Mouse (Mus musculus): Measurements from ENCODE around the gene Gna11.

Gene Gna11

GRCm38 (mm10) chr10:81543633-81544032 is 1.4 kb downstream of the Gna11 start:
- no peak for DNase-seq (ENCODE audit: low spot score in 2 of 2)

DNA sequence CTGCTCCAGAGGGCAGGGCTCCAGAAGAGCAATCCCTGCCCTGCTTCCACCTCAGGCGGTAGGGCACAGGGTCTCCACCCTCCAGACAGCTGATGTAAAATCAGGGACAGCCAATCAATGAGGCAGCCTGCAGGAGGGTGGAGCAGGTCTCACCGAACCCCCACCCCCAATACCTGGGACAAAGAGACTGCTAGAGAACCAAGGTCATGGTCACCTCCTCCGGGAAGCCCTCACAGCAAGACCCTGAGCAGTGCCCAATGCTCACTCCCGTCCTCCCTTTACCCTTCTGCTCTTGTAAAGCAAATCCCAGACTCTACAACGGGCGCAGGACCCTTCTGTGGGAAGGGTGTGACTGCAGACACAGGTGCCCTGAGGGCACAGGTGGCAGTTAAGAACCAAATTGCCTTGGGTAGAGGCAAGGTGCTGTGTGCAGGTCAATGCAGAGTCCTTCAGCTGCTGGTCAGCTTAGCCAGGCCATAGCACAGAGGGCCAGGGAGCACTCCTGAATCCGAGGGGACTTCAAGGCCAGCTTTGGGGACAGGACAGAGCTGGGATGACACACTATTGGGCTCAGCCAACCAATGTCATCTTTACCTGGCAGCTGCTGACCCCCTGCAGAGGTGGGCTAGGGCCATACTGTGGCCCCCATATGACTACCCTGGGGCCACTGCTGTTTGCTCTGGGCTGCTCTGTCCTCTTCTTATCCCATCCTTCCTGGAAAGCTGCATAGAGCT is 2.1 kb downstream of the Gna11 start:
- DNase-seq (ENCODE audit: low spot score in 2 of 2): no peak

DNA sequence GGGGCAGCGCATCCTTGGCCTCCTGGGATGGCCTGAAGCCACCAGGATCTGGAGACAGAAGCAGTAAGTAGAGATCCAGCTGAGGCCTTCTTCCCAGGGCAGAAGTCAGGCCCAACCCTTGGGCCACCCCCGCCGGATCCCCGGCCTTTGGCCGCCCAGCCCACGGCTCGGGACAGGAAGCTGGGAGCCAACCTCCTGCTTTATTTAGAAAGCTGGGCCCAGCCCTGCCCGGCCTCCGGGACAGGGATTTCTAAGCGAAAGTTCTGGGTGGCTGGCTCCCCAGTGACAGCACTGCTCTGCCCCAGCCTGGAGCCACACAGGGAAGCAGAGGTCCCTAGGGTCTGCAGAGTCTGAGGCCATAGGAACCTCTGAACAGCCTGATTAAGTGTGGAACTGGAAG is 3.2 kb downstream of the Gna11 start:
- no peak for DNase-seq (ENCODE audit: low spot score in 2 of 2)

DNA sequence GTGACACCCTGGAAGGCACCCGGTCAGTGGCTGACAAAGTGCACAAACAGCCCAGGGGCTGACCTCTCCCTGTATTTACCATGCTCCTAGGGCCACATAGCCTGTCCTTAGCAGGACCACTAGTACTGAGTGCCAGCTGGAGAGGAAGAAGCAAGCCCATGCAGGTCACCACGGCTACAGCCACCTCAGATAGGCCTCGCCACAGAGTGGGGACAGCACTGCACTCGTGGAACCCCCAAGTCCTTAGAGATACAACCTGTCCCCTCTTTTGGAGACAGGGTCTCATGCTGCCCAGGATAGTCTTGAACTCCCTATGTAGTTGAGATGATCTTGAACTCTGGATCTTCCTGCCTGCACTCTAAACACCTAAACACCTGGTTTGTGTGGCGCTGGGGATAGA is 3.6 kb downstream of the Gna11 start:
- DNase-seq (ENCODE audit: low spot score in 2 of 2): no peak

DNA sequence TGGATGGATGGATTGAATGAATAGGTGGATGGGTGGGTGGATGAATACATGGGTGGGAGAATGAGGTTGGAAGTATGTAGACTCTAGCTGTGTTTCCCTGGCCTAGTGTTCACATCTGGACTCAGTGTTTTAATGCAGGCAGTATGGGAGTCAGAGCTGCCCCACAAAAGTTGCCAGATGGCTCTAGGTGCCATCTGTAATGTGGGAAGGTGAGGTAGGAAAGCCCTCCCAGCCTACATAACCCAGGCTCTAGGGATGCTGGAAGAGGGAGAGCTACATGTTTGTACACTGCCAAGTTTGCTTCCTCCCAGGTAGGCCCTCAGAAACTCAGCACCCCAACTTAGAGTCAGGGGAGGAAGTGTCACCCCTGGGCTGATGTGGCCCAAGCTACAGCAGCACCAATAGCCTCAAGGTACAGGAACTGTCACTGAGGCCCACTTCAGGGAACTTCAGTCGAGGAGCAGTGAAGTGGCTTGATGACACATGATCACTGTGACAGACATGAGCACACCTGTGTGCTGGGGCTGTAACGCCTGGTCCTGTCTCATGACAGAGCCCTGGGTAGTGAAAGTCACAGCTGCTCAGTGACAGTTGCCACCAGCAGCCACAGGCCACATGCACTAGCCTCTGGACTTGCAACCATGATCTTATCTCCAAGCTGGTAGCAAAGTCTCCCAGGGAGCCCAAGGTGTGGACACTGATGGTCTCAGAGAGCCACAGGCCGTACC is 6.5 kb downstream of the Gna11 start:
- peak in 1 of 2 experiments; percentile 51 for DNase-seq (ENCODE audit: low spot score in 2 of 2)

DNA sequence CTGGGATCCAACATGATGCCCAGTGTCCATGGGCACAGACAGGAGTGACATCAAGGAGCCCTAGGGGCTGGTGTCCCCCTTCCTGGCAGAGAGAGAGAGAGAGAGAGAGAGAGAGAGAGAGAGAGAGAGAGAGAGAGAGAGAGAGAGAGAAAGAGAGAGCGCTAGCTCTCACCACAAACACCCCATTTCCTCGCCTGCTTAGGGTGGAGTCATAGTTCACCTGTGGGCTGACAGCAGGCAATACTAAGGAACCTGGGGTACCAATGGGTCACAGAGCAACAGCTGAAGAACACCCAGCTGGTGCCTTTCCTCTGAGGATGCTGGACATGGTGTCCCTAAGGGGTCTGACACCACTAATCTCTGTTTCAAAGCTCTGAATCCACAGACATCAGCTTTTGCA is 7.6 kb downstream of the Gna11 start:
- DNase-seq (ENCODE audit: low spot score in 2 of 2): no peak

GRCm38 (mm10) chr10:81536734-81537133 is 8.3 kb downstream of the Gna11 start:
- no peak for DNase-seq (ENCODE audit: low spot score in 2 of 2)

- DNase-seq (ENCODE audit: low spot score in 2 of 2): no peak
Observed at GRCm38 (mm10) chr10:81534826-81535225, 10.2 kb downstream of the Gna11 start.

DNA sequence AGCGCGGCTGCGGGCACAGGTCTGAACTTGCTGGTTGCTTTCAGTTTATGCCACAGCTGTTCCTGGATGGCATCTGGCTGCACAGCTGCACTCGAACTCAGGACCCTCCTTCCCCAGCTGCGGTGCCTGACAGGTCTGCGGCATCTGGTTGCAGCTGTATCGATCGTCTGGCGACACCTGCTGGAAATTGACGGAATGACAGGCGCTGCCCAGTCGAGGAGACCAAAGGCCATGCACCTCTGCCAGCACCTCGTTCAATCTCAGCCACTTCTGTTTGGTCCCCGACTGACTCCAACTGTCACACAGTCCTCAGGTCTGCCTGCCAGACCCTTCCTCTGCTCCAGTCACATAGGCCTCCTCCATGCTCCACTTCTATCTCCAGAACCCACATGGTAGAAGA is 18.2 kb downstream of the Gna11 start:
- DNase-seq (ENCODE audit: low spot score in 2 of 2): peak in 1 of 2 experiments; percentile 71

DNA sequence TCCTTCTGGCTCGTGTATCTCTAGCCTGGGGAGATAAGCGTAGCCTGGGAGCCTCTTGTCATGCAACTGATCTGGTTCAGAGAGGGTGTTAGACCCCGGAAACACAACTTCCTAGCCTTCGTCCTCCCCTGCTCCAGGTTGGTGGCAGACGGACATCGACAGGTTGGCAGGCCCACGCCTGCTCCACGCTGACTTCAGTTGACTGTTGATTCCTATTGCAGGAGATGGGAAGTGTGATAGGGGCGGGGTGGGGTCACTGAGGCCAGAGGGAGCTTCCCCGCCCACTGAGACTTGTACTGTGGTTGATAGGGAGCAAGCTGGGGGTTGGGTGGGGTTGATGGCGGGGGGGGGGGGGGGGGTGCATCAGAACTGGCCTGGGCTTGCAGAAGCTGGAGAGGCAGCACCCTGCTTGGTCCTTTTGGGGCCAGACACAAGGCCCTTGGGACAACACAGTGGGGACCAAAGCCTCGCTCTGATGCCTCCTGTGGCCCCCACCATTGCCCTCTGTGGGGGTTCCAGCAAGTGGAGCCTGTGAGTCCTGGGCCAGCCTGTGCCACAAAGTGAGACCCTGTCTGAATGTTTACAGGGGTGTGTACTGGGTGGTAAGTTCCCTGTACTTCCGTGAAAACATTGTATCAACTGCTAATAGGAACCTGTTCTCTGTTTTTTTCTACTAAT is 19.8 kb downstream of the Gna11 start:
- DNase-seq (ENCODE audit: low spot score in 2 of 2): no peak

- no peak for DNase-seq (ENCODE audit: low spot score in 2 of 2)
Observed at GRCm38 (mm10) chr10:81524051-81524605, 20.9 kb downstream of the Gna11 start, which contains the start of gene Gna15. Gna15 (minus strand) TSS chr10:81524225.

DNA sequence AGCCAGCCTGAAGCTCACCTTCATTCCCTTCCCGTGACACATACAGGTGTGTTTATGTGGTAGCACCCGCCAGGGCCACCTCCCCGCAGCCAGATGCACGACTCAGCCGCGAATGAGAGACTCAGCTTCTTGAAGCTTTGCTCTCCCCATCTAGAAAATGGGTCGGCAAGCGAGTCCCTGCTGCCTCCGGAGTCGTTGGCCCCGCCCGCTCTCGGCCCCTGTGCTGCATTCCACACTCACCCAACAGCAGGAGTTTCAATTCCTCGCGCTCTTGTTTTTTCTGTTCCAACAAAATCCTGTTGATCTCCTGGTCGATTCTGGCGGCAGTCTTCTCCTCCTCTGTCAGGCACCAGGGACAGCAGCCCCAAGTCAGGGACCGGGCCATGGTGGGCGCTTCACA is 21.4 kb downstream of the Gna11 start:
- DNase-seq (ENCODE audit: low spot score in 2 of 2): no peak

GRCm38 (mm10) chr10:81523142-81523541 is 21.8 kb downstream of the Gna11 start:
- no peak for DNase-seq (ENCODE audit: low spot score in 2 of 2)

- DNase-seq (ENCODE audit: low spot score in 2 of 2): no peak
Observed at GRCm38 (mm10) chr10:81519978-81520365, 25.0 kb downstream of the Gna11 start.

DNA sequence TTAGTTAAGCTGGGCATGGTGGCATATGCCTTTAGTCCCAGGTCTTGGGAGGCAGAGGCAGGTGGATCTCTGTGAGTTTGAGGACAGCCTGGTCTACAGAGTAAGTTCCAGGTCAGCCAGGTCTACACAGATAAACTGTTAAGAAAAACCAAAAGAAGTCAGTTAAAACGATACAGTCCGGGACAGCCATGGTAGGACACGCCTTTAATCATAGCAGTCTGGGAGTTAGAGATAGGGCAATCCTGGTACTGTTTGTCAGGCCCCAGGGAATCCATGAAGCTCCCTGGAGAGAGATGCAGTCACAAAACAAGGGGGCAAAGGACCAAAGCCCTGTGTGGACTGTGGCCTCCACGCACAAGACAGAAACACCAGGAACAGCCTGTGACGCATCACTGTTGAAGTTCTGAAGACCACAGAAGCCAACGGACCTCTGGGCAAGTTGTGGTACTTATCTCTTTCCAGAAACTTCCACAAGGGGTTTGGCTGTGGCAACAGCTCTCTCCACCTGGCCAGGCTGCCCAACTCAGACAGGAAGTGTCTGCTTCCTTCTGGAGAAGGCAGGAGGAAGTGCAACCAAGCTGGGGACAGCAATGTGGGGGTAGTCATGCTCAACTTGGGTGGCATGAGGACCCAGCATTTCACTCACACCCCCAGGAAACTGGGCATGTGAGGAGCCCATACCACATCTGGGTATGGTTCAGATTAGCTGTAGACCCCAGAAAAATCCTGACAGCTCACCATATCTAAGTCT is 25.6 kb downstream of the Gna11 start:
- no peak for DNase-seq (ENCODE audit: low spot score in 2 of 2)

DNA sequence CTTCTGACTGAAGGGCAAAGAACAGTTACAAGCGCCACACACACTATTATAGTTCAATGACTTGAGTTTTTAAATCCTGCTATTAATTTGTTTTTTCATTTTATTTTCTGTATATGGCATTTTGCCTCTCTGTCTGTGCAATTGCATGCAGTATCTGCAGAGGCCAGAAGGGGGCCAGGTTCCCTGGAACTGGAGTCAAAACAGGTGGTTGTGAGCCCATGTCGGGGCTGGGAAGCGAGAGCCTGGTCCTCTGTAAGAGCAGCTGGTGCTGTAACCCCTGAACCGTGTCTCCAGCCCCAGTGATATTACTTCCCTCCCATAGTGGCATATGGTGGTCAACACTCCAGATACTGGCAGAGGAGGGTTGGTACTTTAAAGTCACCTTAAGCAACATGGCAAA is 26.4 kb downstream of the Gna11 start:
- peak in 1 of 2 experiments; percentile 56 for DNase-seq (ENCODE audit: low spot score in 2 of 2)

- no peak for DNase-seq (ENCODE audit: low spot score in 2 of 2)
Observed at GRCm38 (mm10) chr10:81517227-81517626, 27.8 kb downstream of the Gna11 start.

- DNase-seq (ENCODE audit: low spot score in 2 of 2): no peak
Observed at GRCm38 (mm10) chr10:81513798-81514197, 31.2 kb downstream of the Gna11 start.

- no peak for DNase-seq (ENCODE audit: low spot score in 2 of 2)
Observed at GRCm38 (mm10) chr10:81510246-81510810, 34.7 kb downstream of the Gna11 start.

- no peak for DNase-seq (ENCODE audit: low spot score in 2 of 2)
Observed at GRCm38 (mm10) chr10:81507691-81508489, 37.1 kb downstream of the Gna11 start.
